Mouse (Mus musculus) stomach, embryonic 14.5 days (tissue): ENCODE results near the gene Ttc32. TPM values are rescaled to one million over a fixed set of nuclear protein-coding genes. Genes with fewer than 3 reads are reported as not detected.
A peak's percentile ranks its signal among the peaks of the same experiment; 100 is the strongest.

Experiments
- ATAC-seq: fragments of 200-750 bp; cut with Nextera tagmentation; 2 replicates; pipeline ENCODE4 v1.8.0; 2017; ENCODE audit warnings: low read depth, moderate TSS enrichment; ENCODE audit not compliant: insufficient number of reproducible peaks, insufficient read depth, low FRiP score
- H3K27ac ChIP-seq: fragments of 300-500 bp; sonication (generic); 2 replicates; pipeline ENCODE4 v1.5.1; 2014; ENCODE audit warnings: mild to moderate bottlenecking, low read length, moderate library complexity, mixed read lengths
- H3K27me3 ChIP-seq: fragments of 300-500 bp; sonication (generic); 2 replicates; pipeline ENCODE4 v1.6.1; 2014; ENCODE audit warnings: low read length, control low read depth, mixed read lengths; ENCODE audit not compliant: control insufficient read depth, insufficient read depth
- H3K36me3 ChIP-seq: fragments of 300-500 bp; sonication (generic); 2 replicates; pipeline ENCODE4 v1.6.1; 2014; ENCODE audit warnings: mild to moderate bottlenecking, control low read depth, low read length, moderate library complexity, mixed read lengths; ENCODE audit not compliant: control insufficient read depth, insufficient read depth
- H3K4me1 ChIP-seq: fragments of 300-500 bp; sonication (generic); 2 replicates; pipeline ENCODE4 v1.6.1; 2014; ENCODE audit warnings: low read length, control low read depth, mixed read lengths; ENCODE audit not compliant: control insufficient read depth, insufficient read depth
- H3K4me2 ChIP-seq: fragments of 300-500 bp; sonication (generic); replicated peaks from 2 replicates; pipeline ENCODE4 v1.6.1; 2014; ENCODE audit warnings: low read depth, low read length, control low read depth
- H3K4me3 ChIP-seq: fragments of 300-500 bp; sonication (generic); 2 replicates; pipeline ENCODE4 v1.5.1; 2014; ENCODE audit warnings: low read depth, low read length, control low read depth
- H3K9ac ChIP-seq: fragments of 300-500 bp; sonication (generic); replicated peaks from 2 replicates; pipeline ENCODE4 v1.6.1; 2014; ENCODE audit warnings: low read depth, mild to moderate bottlenecking, control low read depth, low read length, moderate library complexity, mixed read lengths
- H3K9me3 ChIP-seq: fragments of 300-500 bp; sonication (generic); 2 replicates; pipeline ENCODE4 v1.6.1; 2016; ENCODE audit warnings: low read depth, low read length, control low read depth; ENCODE audit not compliant: control insufficient read depth
- WGBS: fragments of 180-500 bp; shearing (Covaris S2); extraction: QIAGEN DNeasy Blood & Tissue Kit; methylation state at CpG from one replicate; pipeline ENCODE4 v1.1.7; 2014; 5-methylcytosine and 5-hydroxymethylcytosine counted together
- polyA plus RNA-seq: library from polyadenylated mRNA; unstranded; fragments of >200 nt; fragmentation: Nextera tagmentation; extraction: Ambion mirVana; gene quantifications from 2 replicates; pipeline ENCODE4 v1.2.1, GENCODE M21; 2014

The Ttc32 gene
- polyA plus RNA-seq, 1 experiment from 2014 or later: 24.0 TPM

- Histone ChIP-seq H3K4me1 (no peaks in the 10 kb centered on the region), H3K9me3 (no peaks in the 10 kb centered on the region), H3K27ac (no peak overlapping the region), H3K4me3 (no peak overlapping the region), H3K9ac (no peak overlapping the region), H3K4me2 (no peak overlapping the region), H3K36me3 (no peaks in the 10 kb centered on the region), H3K27me3 (no peaks in the 10 kb centered on the region)
- WGBS: 28% methylated on average over 4 of the region's 4 CpGs
- peak; percentile 63; the same call in 1 of the 2 replicates for ATAC-seq
Measured at GRCm38 (mm10) chr12:9071493-9071892, 41.7 kb downstream of the Ttc32 start.

- Histone ChIP-seq H3K36me3 (no peaks in the 10 kb centered on the region), H3K9ac (no peak overlapping the region), H3K4me1 (no peaks in the 10 kb centered on the region), H3K27ac (no peak overlapping the region), H3K27me3 (no peaks in the 10 kb centered on the region), H3K4me3 (no peak overlapping the region), H3K4me2 (no peak overlapping the region), H3K9me3 (no peaks in the 10 kb centered on the region)
- ATAC-seq: no peak
- 91% methylated on average over 3 of the region's 3 CpGs for WGBS
Measured at GRCm38 (mm10) chr12:9077554-9078125, 47.8 kb downstream of the Ttc32 start.

GRCm38 (mm10) chr12:9090226-9090625 lies 60.4 kb downstream of the Ttc32 start:
- no peak for ATAC-seq
- no peaks in the 10 kb centered on the region for H3K36me3 ChIP-seq
- H3K27ac ChIP-seq: no peak overlapping the region
- no peaks in the 10 kb centered on the region for H3K9me3 ChIP-seq
- H3K9ac ChIP-seq: no peak overlapping the region
- H3K4me3 ChIP-seq: no peak overlapping the region
- 43% methylated on average over 7 of the region's 7 CpGs for WGBS
- no peak overlapping the region for H3K4me2 ChIP-seq
- H3K27me3 ChIP-seq: no peaks in the 10 kb centered on the region
- no peaks in the 10 kb centered on the region for H3K4me1 ChIP-seq

Other genes starting within 250 kb of the Ttc32 start
- gene Laptm4a, start 108.3 kb upstream of the Ttc32 start, polyA plus RNA-seq: 148 and 186 TPM in 2 replicates
- gene Matn3, start 82.1 kb upstream of the Ttc32 start, polyA plus RNA-seq: 0.13 and 0.29 TPM in 2 replicates
- 17.6 and 21.3 TPM in 2 replicates for gene Wdr35, start 56.1 kb upstream of the Ttc32 start, polyA plus RNA-seq